Mouse (Mus musculus) heart, postnatal 36 days (tissue): ENCODE measurements around the gene Dvl1. TPM values are rescaled to one million over a fixed set of nuclear protein-coding genes. Genes with fewer than 3 reads are reported as not detected.

Experiments
- DNase-seq, 2 experiments: peaks; one replicate each; pipeline ENCODE4 v3.0.0; 2021 to 2022
- intact Hi-C: fragments of 180-260 bp; cut with DNase I; formaldehyde crosslinking; loops from one replicate; pipeline ENCODE4 v1.15.1; 2025
- total RNA-seq, 2 experiments: library from RNA; stranded (reverse); gene quantifications; 2 replicates each; pipeline ENCODE4 v1.2.3; 2021

Gene Dvl1
- total RNA-seq, 2 experiments from 2014 or later: 46.2 to 54.2 TPM

DNA sequence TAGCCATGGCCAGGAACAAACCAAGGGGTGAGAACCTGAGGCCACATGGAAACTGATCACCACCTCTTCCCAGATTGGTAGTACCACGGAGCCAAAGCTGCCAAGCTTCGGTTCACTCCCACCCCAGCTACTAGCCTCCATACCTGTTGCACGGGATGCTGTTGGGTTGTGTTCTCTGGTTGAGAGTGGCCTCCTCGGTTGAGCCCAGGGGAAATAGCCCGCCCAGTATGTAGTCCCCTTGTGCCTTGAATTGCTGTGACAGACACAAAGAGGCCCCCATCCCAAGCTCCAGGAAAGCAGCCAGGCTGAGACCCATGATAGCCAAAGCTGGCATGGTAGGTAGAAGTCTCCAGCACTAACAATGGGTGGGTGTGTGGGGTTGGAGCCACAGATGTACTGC, 15.8 kb downstream of the Dvl1 start, which contains the start of gene Tas1r3:
Gene Tas1r3 (minus strand): TSS at position 362 of the 400 bp plus-strand sequence.
- DNase-seq: no peak
- intact Hi-C loops: no loop called here

DNA sequence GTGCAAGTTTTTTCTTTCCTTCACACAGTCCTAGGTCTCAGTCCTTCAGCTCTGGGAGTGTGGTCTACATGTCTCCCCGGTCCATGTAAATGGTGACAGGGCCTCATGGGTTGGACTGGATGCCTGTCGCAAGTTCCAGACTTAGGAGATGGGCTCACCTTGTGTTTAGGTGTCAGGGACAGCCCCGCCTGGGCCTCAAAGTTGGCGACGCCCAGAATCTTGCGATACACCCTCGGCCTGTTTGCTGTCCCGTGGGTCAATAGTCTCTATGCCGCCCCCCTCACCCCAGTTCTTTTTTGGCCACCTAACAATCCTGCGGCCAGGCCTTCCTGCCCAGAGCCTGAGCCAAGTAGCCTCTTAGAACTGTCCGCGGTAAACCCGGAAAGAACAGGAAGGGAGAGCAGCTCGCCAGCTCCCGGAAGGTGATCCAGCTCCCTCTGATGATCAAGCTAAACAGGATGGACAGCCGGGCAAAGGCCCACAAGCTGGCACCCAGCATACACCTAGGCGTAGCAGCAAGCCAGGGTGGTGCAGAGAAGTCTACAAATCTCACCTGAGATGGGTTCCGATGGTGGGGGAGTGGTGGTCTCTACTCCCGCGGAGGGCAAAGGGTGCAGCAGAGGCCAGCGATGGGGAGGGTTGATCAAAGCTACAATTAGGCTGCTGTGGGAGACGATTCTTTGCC, 21.6 kb downstream of the Dvl1 start:
- peak in 1 of 2 experiments; percentile 30 for DNase-seq
- intact Hi-C loops: loop anchor here (1.0 kb wide), 1 partner anchor 75 kb away; the partner anchor contains the start of gene Ube2j2

DNA sequence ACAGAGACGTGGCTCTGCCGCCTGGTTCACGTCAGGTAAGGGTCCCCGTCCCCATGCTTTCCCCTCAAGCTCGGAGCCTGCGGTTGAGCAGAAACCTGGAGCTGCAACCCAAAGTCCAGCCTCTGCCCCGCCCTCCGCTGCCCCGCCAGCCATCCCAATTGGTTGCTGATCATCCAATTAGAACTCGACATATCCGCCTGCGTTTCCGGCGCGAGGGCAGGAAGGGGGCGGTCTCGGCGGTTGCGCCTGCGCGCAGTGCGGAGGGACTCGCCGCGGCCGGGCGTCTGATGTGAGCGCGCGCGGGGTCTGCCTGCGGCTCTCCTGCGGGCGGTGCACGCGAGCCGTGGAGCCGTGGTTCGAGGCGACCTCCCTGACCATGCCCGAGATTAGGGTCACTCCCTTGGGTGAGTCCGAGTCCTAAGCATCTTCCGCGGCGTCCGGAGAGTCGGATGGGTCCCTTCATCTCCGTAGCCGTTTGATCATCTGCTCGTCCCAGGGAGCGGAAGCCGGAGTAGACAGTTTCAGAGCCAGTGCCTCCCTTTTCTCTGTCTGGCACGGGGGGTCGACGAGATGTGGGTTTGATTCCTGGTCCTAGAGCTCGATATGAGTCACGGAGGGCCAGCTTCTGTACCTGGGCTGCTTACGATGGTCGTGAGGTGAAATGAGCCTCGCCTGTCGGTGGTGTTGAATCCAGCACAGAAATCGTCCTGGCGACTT, 22.3 kb downstream of the Dvl1 start, which contains the start of the genes Cptp and Ints11:
Gene Cptp (minus strand): TSS at position 124 of the 717 bp plus-strand sequence.
Gene Ints11 (plus strand): TSS at position 230 of the 717 bp plus-strand sequence.
- intact Hi-C loops: no loop called here
- DNase-seq: peak; percentile 96

DNA sequence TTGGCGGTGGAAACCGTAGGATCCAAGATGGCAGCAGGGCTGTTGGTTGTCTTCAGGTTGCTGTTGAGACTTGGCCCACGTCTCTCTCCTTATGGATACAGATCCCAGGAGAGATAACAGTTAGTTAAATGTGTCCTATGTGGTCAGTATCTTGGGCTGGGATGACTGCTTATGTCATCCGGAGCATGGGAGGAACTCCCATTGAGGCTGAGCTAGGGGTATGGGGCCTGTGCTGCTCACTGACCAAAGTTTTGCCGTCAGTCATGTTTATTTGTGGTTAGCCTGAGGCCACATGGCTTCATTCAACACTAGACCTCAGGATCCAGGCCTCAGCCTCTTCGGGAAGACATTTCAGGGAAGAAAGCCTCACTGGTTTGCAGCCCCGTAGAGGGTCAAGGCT, 24.2 kb downstream of the Dvl1 start:
- DNase-seq: no peak
- intact Hi-C loops: loop anchor here (1.0 kb wide), 1 partner anchor 20 kb away; the partner anchor contains the start of genes Acap3 and Pusl1

DNA sequence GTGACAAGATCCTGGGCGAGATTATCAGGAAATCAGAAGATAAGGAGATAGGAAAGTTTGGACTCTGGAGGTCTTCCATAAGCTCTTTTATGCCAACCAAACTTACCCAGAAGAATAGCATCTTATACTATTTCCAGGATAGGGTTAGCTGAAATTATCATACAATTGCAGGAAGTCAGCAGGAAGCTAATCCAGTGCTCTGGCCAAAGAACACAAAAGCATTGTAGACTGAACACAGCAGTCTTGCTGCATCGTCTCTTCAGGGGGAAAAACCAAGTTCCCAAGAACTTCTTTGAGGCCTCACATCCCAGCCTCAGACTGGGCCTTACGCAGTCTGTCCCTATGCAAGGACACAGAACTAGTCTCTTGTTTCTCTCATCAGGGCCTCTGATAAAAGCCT, 36.4 kb downstream of the Dvl1 start:
- intact Hi-C loops: no loop called here
- no peak for DNase-seq

DNA sequence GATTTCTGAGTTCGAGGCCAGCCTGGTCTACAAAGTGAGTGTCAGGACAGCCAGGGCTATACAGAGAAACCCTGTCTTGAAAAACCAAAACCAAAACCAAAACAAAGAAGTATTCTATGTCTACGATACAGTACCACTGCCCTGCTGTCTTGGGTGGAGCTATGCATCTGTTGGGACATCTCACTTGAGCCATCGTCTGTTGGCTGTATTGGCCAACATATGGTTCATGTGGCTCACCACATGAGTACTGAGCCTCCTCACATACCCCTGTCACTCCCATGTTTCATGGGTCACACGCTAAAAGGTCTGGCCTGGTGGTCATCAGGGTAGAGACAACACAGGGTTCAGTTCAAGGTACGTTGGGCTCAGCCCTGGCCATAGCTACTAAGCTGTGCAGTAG, 39.1 kb downstream of the Dvl1 start:
- no peak for DNase-seq
- intact Hi-C loops: no loop called here

DNA sequence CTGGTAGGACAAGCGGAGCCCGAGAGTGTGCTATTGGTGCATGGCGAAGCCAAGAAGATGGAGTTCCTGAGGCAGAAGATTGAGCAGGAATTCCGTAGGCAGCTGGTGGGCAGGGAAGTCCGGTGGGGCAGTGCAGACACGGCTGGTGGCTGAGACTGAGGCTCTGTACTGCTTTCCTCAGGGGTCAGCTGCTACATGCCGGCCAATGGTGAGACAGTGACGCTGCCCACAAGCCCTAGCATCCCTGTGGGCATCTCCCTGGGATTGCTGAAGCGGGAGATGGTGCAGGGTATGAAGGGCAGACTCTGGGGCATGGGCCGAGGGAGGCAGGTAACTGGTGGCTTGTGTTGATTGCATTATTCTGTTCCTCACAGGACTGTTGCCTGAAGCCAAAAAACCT, 40.5 kb downstream of the Dvl1 start:
- intact Hi-C loops: no loop called here
- DNase-seq: no peak

DNA sequence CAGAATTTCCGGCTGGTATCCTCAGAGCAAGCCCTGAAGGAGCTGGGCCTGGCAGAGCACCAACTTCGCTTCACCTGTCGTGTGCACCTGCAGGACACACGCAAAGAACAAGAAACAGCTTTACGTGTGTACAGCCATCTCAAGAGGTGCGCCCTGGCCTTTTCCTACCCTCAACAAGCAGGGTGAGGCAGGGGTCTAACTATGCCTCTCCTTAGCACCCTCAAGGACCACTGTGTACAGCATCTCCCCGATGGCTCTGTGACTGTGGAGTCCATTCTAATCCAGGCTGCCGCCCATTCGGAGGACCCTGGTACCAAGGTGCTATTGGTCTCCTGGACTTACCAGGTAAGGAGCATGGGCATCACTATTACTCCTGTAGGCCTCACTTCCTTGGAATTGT, 41.0 kb downstream of the Dvl1 start:
- DNase-seq: no peak
- intact Hi-C loops: no loop called here

DNA sequence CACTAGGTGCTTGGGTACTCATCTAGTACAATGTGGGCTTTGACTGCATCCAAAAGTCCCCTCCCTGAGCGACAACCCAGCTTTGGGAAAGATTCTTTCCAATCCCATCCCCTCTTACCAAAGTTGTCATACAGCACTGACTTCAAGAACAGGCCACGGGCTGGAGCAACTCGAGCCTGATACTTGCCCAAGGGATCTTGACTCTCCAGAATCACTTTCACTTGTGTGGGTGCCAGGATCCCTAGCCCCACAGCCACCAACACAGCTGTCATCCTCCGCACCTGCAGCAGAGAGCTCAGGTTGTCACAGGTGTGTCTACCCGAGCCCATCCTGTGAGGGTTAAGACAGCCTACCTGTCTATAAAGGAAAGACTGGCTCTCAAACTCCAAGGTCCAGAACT, 42.1 kb downstream of the Dvl1 start:
- DNase-seq: no peak
- intact Hi-C loops: no loop called here

DNA sequence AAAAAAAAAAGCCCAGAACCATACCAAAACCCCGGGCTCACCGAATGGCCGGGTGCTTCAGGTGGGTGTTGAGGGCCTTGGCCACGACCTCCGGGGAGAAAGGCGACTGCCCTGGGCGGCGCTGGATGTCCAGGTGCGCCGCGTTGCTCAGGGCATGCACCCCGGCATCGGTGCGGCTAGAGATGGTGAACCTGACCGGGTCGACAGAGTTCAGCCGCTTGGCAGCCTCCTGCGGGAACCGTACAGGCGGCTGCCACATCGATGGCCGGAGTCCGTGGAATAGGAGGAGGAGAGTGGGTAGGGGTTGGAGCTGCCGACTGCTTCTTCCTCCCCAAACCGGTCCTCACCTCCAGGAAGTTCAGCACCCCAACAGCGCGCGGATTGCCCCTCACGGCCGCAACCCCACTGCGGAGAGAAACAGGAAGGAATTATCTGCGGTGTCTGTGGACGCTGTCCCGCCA, 43.8 kb downstream of the Dvl1 start:
- intact Hi-C loops: loop anchor here (1.0 to 5.0 kb wide), 4 partner anchors 20 to 101 kb away; partner anchors contain the start of genes Aurkaip1, B3galt6, Sdf4 and Ube2j2
- DNase-seq: no peak

DNA sequence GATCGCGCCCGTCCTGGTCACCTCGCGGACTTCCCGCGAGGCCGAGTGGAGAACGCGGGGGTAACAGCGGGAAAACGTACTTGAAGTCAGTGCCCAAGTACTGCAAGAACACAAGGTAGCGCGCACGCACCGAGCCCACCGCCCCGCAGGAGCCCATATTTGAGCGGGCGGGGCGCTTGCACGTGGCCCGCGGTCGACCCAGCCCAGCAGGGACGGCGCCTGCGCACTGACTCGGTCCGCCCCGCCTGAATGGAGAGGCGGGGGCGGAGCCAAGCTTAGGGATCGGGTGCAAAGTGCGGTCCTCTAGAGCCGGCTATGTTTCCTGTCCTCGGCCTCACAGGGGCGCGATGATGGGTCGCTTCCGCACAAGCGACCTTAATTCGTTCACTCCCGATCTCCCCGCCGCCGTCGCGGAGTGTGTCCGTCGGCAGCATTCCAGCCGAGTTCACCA, 44.4 kb downstream of the Dvl1 start, which contains the start of the genes Pusl1 and Acap3:
Gene Pusl1 (minus strand): TSS at position 231 of the 451 bp plus-strand sequence.
Gene Acap3 (plus strand): TSS at position 272 of the 451 bp plus-strand sequence.
- intact Hi-C loops: loop anchor here (1.0 to 5.0 kb wide), 5 partner anchors 20 to 101 kb away; partner anchors contain the start of genes Aurkaip1, B3galt6, Dvl1 and Sdf4
- peak; percentile 98 for DNase-seq

DNA sequence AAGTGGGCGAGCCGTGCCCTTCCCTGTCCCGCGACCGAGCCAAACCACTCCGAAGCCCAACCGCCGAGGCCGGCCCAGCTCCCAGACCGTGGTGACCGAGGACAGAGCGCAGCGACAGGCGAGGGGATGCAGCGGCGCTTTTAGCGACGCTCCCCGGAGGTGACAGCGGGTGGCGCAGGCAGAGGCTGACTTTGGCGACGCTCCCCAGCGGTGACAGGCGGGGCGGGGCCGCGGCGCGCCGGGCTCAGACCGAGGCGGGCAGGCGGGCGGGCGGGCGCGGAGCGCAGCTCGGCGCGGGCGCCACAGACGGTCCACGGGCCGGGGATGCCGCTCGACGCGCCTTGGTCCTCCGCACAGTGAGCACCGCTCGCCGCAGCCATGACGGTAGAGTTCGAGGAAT, 44.8 kb downstream of the Dvl1 start:
- DNase-seq: peak; percentile 86 to 88
- intact Hi-C loops: loop anchor here (2.0 to 5.0 kb wide), 4 partner anchors 45 to 100 kb away; partner anchors contain the start of genes Aurkaip1, B3galt6, Dvl1 and Sdf4

DNA sequence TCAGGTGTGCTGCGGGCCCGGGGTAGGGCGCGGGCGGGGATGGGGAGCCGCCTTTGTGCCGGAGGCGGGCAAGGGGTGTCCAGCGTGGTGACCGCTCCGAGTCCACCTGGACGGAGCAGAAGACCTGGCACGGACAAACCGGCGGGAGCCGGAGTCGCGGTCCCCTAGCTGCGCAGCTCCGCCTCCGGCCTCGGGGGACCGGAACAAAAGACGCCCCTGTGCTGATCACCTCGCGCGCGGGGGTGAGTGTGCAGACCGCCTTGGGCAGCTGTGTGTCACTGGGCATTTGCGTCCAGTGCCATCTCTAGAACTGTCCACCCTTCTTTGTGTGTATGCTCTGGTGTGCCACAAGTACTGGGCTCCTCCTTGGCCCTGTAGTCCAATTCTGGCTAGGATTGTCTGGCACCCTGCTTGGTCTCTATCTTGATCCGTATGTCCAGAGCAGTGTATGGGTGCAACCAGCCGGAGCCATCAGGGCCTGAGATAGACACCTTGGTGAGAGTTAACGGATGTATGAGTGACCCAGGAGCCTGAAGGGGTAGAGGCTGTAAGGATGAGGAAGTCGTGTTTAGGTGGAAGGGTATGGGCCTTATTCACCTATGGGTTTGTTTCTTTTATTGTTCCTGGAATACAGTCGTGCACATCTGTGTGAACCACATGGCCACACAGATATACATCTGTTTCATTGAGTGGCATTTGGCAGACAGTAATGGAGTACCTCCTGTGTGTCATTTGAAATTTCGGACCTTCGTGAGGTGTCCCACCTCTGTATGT, 45.4 kb downstream of the Dvl1 start:
- no peak for DNase-seq
- intact Hi-C loops: loop anchor here (2.0 to 5.0 kb wide), 4 partner anchors 46 to 100 kb away; partner anchors contain the start of genes Aurkaip1, B3galt6, Dvl1 and Sdf4

DNA sequence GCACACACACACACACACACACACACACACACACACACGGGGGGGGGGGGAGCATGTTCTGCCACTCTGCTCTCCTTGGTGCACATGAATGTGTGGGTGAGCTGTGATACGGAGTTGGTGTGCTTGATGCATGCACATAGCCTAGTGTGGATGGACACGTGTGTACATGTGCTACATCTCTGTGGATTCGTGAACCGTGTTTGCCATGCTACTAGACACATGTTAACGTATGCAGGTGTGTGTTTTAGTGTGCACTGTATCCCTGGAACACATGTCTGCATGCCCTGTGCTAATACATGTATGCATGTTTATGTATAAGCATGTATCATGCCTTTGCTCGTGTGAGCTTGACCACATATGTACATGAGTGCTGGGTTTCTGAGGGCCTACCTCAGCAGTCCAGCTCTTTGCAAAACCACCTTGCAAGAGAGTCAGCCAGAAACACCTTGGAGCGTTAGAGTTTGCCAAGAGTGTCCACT, 46.0 kb downstream of the Dvl1 start:
- intact Hi-C loops: loop anchor here (2.0 to 5.0 kb wide), 4 partner anchors 46 to 99 kb away; partner anchors contain the start of genes Aurkaip1, B3galt6, Dvl1 and Sdf4
- peak in 1 of 2 experiments; percentile 1 for DNase-seq

DNA sequence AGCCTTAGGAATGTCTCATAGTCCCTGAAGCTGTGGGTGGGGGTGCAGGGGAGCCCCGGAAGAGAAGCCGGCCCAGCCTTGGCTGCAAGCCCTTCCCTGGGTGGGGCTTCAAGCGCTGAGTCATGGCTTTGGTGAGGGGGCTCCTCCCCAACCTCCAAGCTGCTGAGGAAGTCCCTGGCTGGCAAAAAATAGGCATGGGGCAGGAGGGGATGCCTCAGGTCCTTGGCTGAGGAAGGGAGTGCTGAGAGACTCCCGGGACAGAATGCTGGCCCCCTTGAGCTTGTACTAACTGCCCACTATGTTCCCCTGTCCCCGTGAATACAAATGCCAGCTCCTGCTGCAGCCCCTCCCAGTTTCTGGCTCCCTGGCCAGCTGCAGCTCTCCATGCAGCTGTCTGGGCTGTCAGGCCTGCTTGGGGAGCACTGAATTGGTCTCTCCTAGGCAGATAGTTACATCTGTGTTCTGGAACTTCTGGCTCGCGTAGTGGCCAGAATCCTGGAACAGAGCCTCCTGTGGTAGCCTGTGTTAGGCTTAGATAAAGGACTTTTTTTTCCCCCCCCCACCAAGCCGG, 47.2 kb downstream of the Dvl1 start:
- DNase-seq: peak; percentile 78 to 86
- intact Hi-C loops: loop anchor here (5.0 kb wide), 3 partner anchors 48 to 98 kb away; partner anchors contain the start of genes Aurkaip1, B3galt6, Sdf4 and Ube2j2

DNA sequence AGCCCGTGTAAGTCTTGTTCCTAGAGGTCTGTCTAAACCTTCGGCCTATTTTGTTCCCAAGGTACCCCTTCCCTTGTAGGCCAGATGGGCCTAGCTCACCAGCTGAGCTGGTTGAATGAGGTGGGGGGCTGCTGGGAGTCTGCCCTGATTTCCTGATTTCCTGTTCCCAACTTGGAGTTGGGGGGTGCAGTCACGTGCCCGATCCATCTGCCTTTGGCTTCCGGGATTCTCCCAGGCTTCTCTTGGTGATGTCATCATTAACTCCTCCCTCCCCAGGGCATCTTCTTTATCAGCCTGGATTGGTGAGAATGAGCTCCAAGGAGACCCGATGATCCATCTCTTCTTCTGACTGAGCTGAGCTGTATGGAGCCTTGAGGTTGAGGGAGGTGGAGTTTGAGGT, 48.0 kb downstream of the Dvl1 start:
- peak; percentile 63 to 64 for DNase-seq

DNA sequence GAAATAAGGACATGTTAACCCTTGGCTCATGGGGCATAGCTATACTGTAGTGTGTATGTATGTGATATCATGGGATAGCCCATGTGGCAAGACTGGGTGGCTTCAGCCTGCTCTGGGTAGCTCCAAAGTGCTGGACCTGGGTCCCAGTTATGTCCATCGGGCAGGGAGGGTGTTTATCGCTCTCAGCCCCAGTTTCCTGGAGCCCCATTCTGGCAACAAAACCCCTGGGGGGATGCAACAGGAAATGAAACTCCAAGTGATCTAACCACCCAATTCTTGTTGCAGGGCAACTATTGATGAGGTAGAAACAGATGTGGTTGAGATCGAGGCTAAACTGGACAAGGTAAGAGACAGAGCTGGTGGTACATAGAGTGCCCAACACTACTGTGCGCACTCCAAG, 48.6 kb downstream of the Dvl1 start:
- DNase-seq: peak in 1 of 2 experiments; percentile 6
- intact Hi-C loops: no loop called here

More for the DNA sequence above, 48.0 kb downstream of the Dvl1 start:
- intact Hi-C loops: no loop called here

DNA sequence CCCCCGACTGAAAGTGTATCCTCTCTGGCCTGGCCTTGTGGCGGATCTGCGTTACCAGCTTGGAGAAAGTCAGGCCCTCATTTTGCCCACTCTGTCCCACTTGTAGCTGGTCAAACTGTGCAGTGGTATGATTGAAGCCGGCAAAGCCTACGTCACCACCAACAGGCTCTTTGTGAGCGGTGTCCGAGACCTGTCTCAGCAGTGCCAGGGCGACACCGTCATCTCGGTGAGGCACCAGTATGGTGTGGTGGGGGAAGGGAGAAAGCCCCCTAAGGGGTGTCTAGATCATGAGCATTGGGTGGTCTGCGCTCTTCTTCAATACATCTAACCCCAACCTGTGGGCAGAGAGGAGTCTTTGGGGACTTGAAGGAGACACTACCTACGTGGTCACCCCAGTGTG, 49.3 kb downstream of the Dvl1 start:
- intact Hi-C loops: no loop called here
- DNase-seq: peak; percentile 0 to 1

DNA sequence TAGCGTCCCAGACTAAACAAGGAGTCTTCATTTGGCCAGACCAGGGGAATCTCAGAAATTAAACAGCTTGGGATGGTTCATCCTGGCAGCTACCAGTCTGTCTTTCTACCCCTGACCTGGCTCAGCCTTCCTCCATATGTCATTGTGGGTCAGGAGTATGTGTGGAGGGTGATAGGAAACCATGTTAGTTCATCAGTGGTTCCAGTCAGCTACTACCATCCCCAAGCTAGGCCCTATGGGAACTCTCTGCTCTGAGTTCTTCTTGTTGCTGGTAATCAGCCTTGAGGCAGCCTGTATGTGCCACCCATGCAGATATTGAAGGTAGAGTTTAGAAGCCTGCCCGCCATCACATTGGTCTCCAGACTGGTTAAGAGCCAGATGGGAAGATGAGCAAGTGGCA, 51.1 kb downstream of the Dvl1 start:
- intact Hi-C loops: no loop called here

More for the DNA sequence above, 51.1 kb downstream of the Dvl1 start:
- no peak for DNase-seq
